Mouse (Mus musculus) ovary, adult 18-20 months (tissue): ENCODE results near the gene Rassf3.

Source experiments
- DNase-seq: peaks from one replicate; pipeline ENCODE4 v3.0.0; 2022; ENCODE audit warnings: low spot score, mixed read lengths

Gene Rassf3

GRCm38 (mm10) chr10:121429981-121430682 is 46.0 kb downstream of the Rassf3 start:
- no peak for DNase-seq

GRCm38 (mm10) chr10:121429581-121429980 is 46.6 kb downstream of the Rassf3 start:
- DNase-seq, result no peak

GRCm38 (mm10) chr10:121429089-121429488 is 47.1 kb downstream of the Rassf3 start:
- DNase-seq, result no peak

GRCm38 (mm10) chr10:121428011-121428711 is 48.0 kb downstream of the Rassf3 start:
- no peak for DNase-seq

GRCm38 (mm10) chr10:121427136-121427535 is 49.0 kb downstream of the Rassf3 start:
- DNase-seq, result no peak

GRCm38 (mm10) chr10:121426458-121427070 is 49.6 kb downstream of the Rassf3 start:
- no peak for DNase-seq

- DNase-seq, result no peak
These were observed 50.6 kb downstream of the Rassf3 start for GRCm38 (mm10) chr10:121425506-121426025.

GRCm38 (mm10) chr10:121425079-121425478 is 51.1 kb downstream of the Rassf3 start:
- no peak for DNase-seq

- DNase-seq, result no peak
These were observed 51.7 kb downstream of the Rassf3 start for GRCm38 (mm10) chr10:121424455-121424854.

GRCm38 (mm10) chr10:121423541-121424349 is 52.4 kb downstream of the Rassf3 start:
- no peak for DNase-seq

- no peak for DNase-seq
These were observed 53.9 kb downstream of the Rassf3 start for GRCm38 (mm10) chr10:121422294-121422693.

GRCm38 (mm10) chr10:121421657-121422290 is 54.4 kb downstream of the Rassf3 start:
- DNase-seq, result no peak

GRCm38 (mm10) chr10:121421023-121421422 is 55.1 kb downstream of the Rassf3 start:
- no peak for DNase-seq

- no peak for DNase-seq
These were observed 56.3 kb downstream of the Rassf3 start for GRCm38 (mm10) chr10:121419640-121420470.

- DNase-seq, result no peak
These were observed 57.3 kb downstream of the Rassf3 start for GRCm38 (mm10) chr10:121418835-121419234.

- DNase-seq, result no peak
These were observed 62.0 kb downstream of the Rassf3 start for GRCm38 (mm10) chr10:121414127-121414526.

GRCm38 (mm10) chr10:121412824-121413223 is 63.3 kb downstream of the Rassf3 start:
- DNase-seq, result no peak

GRCm38 (mm10) chr10:121411721-121412455 is 64.3 kb downstream of the Rassf3 start:
- DNase-seq, result no peak

GRCm38 (mm10) chr10:121409717-121410116 is 66.4 kb downstream of the Rassf3 start:
- DNase-seq, result no peak

GRCm38 (mm10) chr10:121403946-121404345 is 72.2 kb downstream of the Rassf3 start:
- DNase-seq, result no peak
